Mouse (Mus musculus): ENCODE data around the gene Gm48551. TPM values are rescaled to one million over a fixed set of nuclear protein-coding genes. Genes with fewer than 3 reads are reported as not detected.

Gene Gm48551
- polyA plus RNA-seq, 1 experiment from 2014 or later, result 1.1 TPM

DNA sequence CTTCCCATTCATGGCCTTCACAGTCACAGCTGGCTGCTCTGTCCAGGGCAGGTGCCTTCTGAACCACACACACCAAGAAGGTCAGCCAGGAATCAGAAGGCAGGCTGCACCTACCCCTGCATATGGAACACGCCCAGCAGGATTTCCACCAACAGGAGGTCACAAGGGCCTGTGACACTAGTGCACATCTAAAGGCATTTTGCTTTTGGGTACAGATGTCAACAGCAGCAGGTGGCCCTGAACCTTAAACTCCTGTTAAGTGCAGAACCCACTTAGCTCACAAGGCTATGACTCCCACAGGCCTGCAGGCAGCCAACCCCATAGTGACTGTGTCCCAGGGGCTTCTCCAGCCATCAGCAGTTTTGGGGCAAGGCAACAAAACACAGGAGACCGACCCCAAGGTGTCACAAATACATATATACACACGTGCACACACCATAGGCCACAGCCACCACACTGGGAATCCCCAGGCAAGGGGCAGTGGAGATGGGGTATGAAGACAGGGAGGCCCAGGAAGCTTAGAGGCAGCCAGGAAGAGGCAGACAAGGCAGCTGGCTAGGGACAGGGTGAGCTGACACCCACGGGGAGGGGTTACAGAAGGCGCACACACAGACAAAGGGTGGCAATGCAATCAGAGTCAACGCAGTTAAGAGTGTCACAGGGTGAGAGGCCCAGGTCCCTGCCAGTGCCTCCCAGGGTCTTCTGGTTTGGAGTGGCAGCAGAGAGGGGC is 17.6 kb upstream of the Gm48551 start:
- Histone ChIP-seq H3K27ac (replicated peaks) (peak overlapping the region; percentile 82), H3K9ac (ENCODE audit: low read length) (no peak overlapping the region), H3K4me2 (replicated peaks; ENCODE audit: low read depth) (no peak overlapping the region), H3K9me3 (ENCODE audit: control insufficient read depth, low read length) (no peaks in the 10 kb centered on the region), H3K4me3 (ENCODE audit: low read depth, low read length) (no peak overlapping the region), H3K36me3 (ENCODE audit: control insufficient read depth, insufficient read depth, low read length) (peaks cover 38% of the 10 kb centered on the region), H3K27me3 (ENCODE audit: control insufficient read depth, insufficient read depth, low read length) (no peaks in the 10 kb centered on the region), H3K4me1 (replicated peaks; ENCODE audit: control insufficient read depth, insufficient read depth) (peaks cover 4% of the 10 kb centered on the region; the same call in 1 of the 2 replicates)
- WGBS, result 69% methylated on average over 6 of the region's 6 CpGs
- no peak for DNase-seq (ENCODE audit: low spot score)
- ATAC-seq (ENCODE audit: low FRiP score, low TSS enrichment), result no peak; the same call in 1 of the 2 replicates
- TF ChIP-seq EP300 (optimal IDR thresholded peaks at IDR 0.05) (no peak), CTCF (IDR thresholded peaks at IDR 0.05; ENCODE audit: low read depth) (no peak)

DNA sequence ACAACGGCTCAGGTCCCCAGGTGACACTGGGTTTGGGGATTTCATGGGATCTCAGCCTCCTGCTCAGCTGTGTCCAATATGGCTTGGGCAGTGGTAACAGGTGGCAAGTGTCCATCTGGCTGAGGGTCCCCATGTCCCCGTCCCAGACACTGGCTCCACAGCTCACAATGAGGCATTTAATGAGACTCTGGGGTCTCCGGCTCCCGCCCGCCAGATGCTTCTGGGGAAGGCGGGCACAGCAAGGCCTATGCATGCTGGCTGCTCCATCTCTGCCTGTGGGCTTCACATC is 17.1 kb upstream of the Gm48551 start:
- H3K4me2 ChIP-seq (replicated peaks; ENCODE audit: low read depth), result no peak overlapping the region
- H3K36me3 ChIP-seq (ENCODE audit: control insufficient read depth, insufficient read depth, low read length), result peaks cover 38% of the 10 kb centered on the region
- H3K4me1 ChIP-seq (replicated peaks; ENCODE audit: control insufficient read depth, insufficient read depth), result peaks cover 4% of the 10 kb centered on the region; the same call in 1 of the 2 replicates
- H3K27me3 ChIP-seq (ENCODE audit: control insufficient read depth, insufficient read depth, low read length), result no peaks in the 10 kb centered on the region
- no peak for TF ChIP-seq EP300 (optimal IDR thresholded peaks at IDR 0.05)
- no peak for TF ChIP-seq CTCF (IDR thresholded peaks at IDR 0.05; ENCODE audit: low read depth)
- WGBS, result 75% methylated on average over 6 of the region's 6 CpGs
- DNase-seq (ENCODE audit: low spot score) (no peak), ATAC-seq (ENCODE audit: low FRiP score, low TSS enrichment) (no peak)
- H3K27ac ChIP-seq (replicated peaks), result peak overlapping the region; percentile 82; the same call in 1 of the 2 replicates
- no peak overlapping the region for H3K4me3 ChIP-seq (ENCODE audit: low read depth, low read length)
- no peaks in the 10 kb centered on the region for H3K9me3 ChIP-seq (ENCODE audit: control insufficient read depth, low read length)
- H3K9ac ChIP-seq (ENCODE audit: low read length), result no peak overlapping the region

DNA sequence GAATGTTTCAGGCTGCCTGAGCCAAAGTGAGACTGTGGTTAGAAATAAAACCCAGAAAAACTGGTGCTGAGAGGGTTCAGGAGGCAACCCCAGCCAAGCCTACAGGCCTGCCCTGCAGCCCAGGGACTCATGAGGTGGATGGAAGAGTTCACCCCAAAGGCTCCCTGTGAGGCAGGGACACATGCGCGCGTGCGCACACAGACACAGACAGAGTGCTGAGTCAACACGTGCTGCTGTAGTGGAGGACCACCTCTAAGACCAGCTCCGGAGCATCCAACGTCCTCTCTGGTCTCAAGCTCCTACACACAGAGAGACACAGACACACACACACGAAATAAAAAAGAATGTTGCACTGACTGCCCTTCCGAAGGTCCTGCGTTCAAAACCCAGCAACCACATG is 8.9 kb upstream of the Gm48551 start:
- Histone ChIP-seq H3K4me1 (replicated peaks; ENCODE audit: control insufficient read depth, insufficient read depth) (peaks cover 13% of the 10 kb centered on the region), H3K27me3 (ENCODE audit: control insufficient read depth, insufficient read depth, low read length) (no peaks in the 10 kb centered on the region), H3K36me3 (ENCODE audit: control insufficient read depth, insufficient read depth, low read length) (peaks cover 14% of the 10 kb centered on the region), H3K4me2 (replicated peaks; ENCODE audit: low read depth) (no peak overlapping the region), H3K9ac (ENCODE audit: low read length) (no peak overlapping the region), H3K27ac (replicated peaks) (no peak overlapping the region), H3K9me3 (ENCODE audit: control insufficient read depth, low read length) (no peaks in the 10 kb centered on the region), H3K4me3 (ENCODE audit: low read depth, low read length) (no peak overlapping the region)
- DNase-seq (ENCODE audit: low spot score), result no peak
- no peak for ATAC-seq (ENCODE audit: low FRiP score, low TSS enrichment)
- 93% methylated on average over 10 of the region's 10 CpGs for WGBS
- TF ChIP-seq EP300 (optimal IDR thresholded peaks at IDR 0.05), result no peak
- TF ChIP-seq CTCF (IDR thresholded peaks at IDR 0.05; ENCODE audit: low read depth), result no peak

DNA sequence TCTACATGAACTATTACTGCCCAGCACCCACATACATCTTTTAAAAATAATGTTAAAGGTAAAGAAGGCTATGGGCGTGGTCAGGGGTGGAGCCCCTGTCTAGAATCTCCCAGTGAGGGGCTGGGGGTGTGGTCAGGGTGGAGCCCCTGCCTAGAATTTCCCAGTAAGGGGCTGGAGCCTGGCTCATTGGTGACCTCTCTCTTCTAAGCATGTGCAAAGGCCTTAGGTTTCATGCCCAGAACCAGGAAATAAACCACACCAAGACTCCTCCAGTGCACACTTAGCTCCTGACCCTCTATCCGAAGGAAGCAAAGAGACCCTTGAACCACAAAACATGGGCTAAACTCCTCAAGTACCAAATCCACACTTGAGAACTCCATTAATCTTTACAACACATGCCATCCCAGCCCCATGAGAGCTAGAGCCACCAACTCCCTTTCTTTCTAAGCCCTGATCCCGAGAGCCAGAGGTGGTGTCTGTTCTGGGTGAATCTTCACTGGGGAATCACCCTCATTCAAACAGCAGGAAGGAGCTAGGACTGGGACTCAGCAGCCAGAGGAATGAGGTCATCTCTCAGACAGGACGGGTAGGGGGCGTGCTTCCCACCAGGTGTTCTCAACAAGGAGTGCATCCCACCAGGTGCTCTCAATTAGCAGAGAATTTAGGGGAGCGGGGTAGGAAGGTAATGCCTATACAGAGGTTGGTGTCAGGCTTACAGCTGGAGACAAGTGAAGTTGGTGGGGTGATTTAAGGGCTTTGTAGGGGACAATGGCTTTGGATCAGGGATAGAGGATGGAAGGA is 7.5 kb upstream of the Gm48551 start:
- TF ChIP-seq EP300 (optimal IDR thresholded peaks at IDR 0.05) (no peak), CTCF (IDR thresholded peaks at IDR 0.05; ENCODE audit: low read depth) (0 out of 2 replicates have a peak, but pooled peaks have one; percentile 23)
- Histone ChIP-seq H3K27ac (replicated peaks) (peak overlapping the region; percentile 77), H3K4me2 (replicated peaks; ENCODE audit: low read depth) (peak overlapping the region; percentile 84), H3K36me3 (ENCODE audit: control insufficient read depth, insufficient read depth, low read length) (peaks cover 5% of the 10 kb centered on the region; the same call in 1 of the 2 replicates), H3K4me3 (ENCODE audit: low read depth, low read length) (peak overlapping the region; percentile 86), H3K4me1 (replicated peaks; ENCODE audit: control insufficient read depth, insufficient read depth) (peaks cover 13% of the 10 kb centered on the region), H3K9ac (ENCODE audit: low read length) (peak overlapping the region; percentile 91), H3K9me3 (ENCODE audit: control insufficient read depth, low read length) (no peaks in the 10 kb centered on the region), H3K27me3 (ENCODE audit: control insufficient read depth, insufficient read depth, low read length) (no peaks in the 10 kb centered on the region)
- ATAC-seq (ENCODE audit: low FRiP score, low TSS enrichment) (no peak), DNase-seq (ENCODE audit: low spot score) (peak; percentile 63)
- WGBS, result 28% methylated on average over 6 of the region's 6 CpGs

DNA sequence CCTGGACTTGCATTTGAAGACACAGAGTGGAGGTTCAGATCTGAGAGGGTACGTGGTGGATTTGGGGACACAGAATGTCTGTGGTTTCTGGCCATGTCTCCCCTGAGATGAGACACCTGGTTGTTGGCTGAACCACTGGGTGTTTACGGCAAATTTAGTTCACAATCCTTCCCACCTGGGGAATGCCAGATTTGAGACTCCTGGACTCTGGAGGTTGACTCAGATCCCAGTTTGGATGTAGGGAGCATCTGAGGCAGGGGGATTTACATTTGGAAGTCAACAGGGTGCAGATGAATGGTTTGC is 7.0 kb upstream of the Gm48551 start:
- Histone ChIP-seq H3K9me3 (ENCODE audit: control insufficient read depth, low read length) (no peaks in the 10 kb centered on the region), H3K4me1 (replicated peaks; ENCODE audit: control insufficient read depth, insufficient read depth) (peaks cover 13% of the 10 kb centered on the region), H3K36me3 (ENCODE audit: control insufficient read depth, insufficient read depth, low read length) (peaks cover 5% of the 10 kb centered on the region; the same call in 1 of the 2 replicates), H3K27me3 (ENCODE audit: control insufficient read depth, insufficient read depth, low read length) (no peaks in the 10 kb centered on the region), H3K9ac (ENCODE audit: low read length) (peak overlapping the region; percentile 91), H3K4me3 (ENCODE audit: low read depth, low read length) (peak overlapping the region; percentile 86), H3K27ac (replicated peaks) (peak overlapping the region; percentile 77), H3K4me2 (replicated peaks; ENCODE audit: low read depth) (peak overlapping the region; percentile 84)
- DNase-seq (ENCODE audit: low spot score), result no peak
- no peak for ATAC-seq (ENCODE audit: low FRiP score, low TSS enrichment)
- TF ChIP-seq EP300 (optimal IDR thresholded peaks at IDR 0.05) (no peak), CTCF (IDR thresholded peaks at IDR 0.05; ENCODE audit: low read depth) (no peak)
- WGBS, result 32% methylated on average over 2 of the region's 2 CpGs
